Mouse (Mus musculus) intestine, postnatal 0 days (tissue): Measurements from ENCODE around the gene Zfp365. TPM values are rescaled to one million over a fixed set of nuclear protein-coding genes. Genes with fewer than 3 reads are reported as not detected.

Source experiments
- ATAC-seq: fragments of 200-750 bp; cut with Nextera tagmentation; 2 replicates; pipeline ENCODE4 v1.8.0; 2017; ENCODE audit warnings: mild to moderate bottlenecking, moderate TSS enrichment, moderate library complexity
- H3K27ac ChIP-seq: fragments of 300-500 bp; sonication (generic); 2 replicates; pipeline ENCODE4 v1.5.1; 2014; ENCODE audit warnings: mild to moderate bottlenecking, low read depth, low read length, moderate library complexity
- H3K27me3 ChIP-seq: fragments of 300-500 bp; sonication (generic); replicated peaks from 2 replicates; pipeline ENCODE4 v1.6.1; 2014; ENCODE audit warnings: low read length, mixed read lengths; ENCODE audit not compliant: control insufficient read depth, insufficient read depth
- H3K36me3 ChIP-seq: fragments of 300-500 bp; sonication (generic); 2 replicates; pipeline ENCODE4 v1.6.1; 2014; ENCODE audit warnings: mild to moderate bottlenecking, moderate library complexity; ENCODE audit not compliant: control insufficient read depth, insufficient read depth
- H3K4me1 ChIP-seq: fragments of 300-500 bp; sonication (generic); replicated peaks from 2 replicates; pipeline ENCODE4 v1.6.1; 2014; ENCODE audit warnings: antibody characterized with exemption, low read length, mixed read lengths; ENCODE audit not compliant: control insufficient read depth, insufficient read depth
- H3K4me2 ChIP-seq: fragments of 300-500 bp; sonication (generic); replicated peaks from 2 replicates; pipeline ENCODE4 v1.6.1; 2014; ENCODE audit warnings: low read depth, mild to moderate bottlenecking, moderate library complexity
- H3K4me3 ChIP-seq: fragments of 300-500 bp; sonication (generic); 2 replicates; pipeline ENCODE4 v1.5.1; 2014; ENCODE audit warnings: low read depth, low read length
- H3K9ac ChIP-seq: fragments of 300-500 bp; sonication (generic); 2 replicates; pipeline ENCODE4 v1.6.1; 2014; ENCODE audit warnings: mild to moderate bottlenecking, low read depth, low read length
- H3K9me3 ChIP-seq: fragments of 300-500 bp; sonication (generic); 2 replicates; pipeline ENCODE4 v1.6.1; 2016; ENCODE audit warnings: mixed run types; ENCODE audit not compliant: control insufficient read depth
- CTCF ChIP-seq: sonication (generic); IDR thresholded peaks from 2 replicates; pipeline ENCODE4 v1.5.1; 2016; ENCODE audit warnings: low read depth, mild to moderate bottlenecking, control low read depth, antibody characterized with exemption, moderate library complexity
- WGBS: fragments of 180-500 bp; shearing (Covaris S2); extraction: QIAGEN DNeasy Blood & Tissue Kit; methylation state at CpG from one replicate; pipeline ENCODE4 v1.1.7; 2014; 5-methylcytosine and 5-hydroxymethylcytosine counted together
- polyA plus RNA-seq: library from polyadenylated mRNA; unstranded; fragments of >200 nt; fragmentation: Nextera tagmentation; extraction: Ambion mirVana; gene quantifications from 2 replicates; pipeline ENCODE4 v1.2.1, GENCODE M21; 2015

Gene Zfp365
- polyA plus RNA-seq, 1 experiment from 2014 or later, result 0.47 TPM

- Histone ChIP-seq H3K4me3 (no peak overlapping the region), H3K36me3 (no peaks in the 10 kb centered on the region), H3K27ac (no peak overlapping the region), H3K9ac (no peak overlapping the region), H3K9me3 (no peaks in the 10 kb centered on the region), H3K27me3 (no peaks in the 10 kb centered on the region), H3K4me2 (no peak overlapping the region), H3K4me1 (no peaks in the 10 kb centered on the region)
- 80% methylated on average over 14 of the region's 14 CpGs for WGBS
- no peak for ATAC-seq
- no peak for TF ChIP-seq CTCF
These were observed 66.3 kb downstream of the Zfp365 start for GRCm38 (mm10) chr10:67846016-67846650.

- no peak overlapping the region for H3K4me3 ChIP-seq
- 87% methylated on average over 10 of the region's 10 CpGs for WGBS
- H3K4me2 ChIP-seq, result no peak overlapping the region
- H3K27me3 ChIP-seq, result no peaks in the 10 kb centered on the region
- TF ChIP-seq CTCF, result no peak
- H3K9ac ChIP-seq, result no peak overlapping the region
- no peak overlapping the region for H3K27ac ChIP-seq
- ATAC-seq, result no peak
- no peaks in the 10 kb centered on the region for H3K36me3 ChIP-seq
- no peaks in the 10 kb centered on the region for H3K9me3 ChIP-seq
- H3K4me1 ChIP-seq, result no peaks in the 10 kb centered on the region
These were observed 70.9 kb downstream of the Zfp365 start for GRCm38 (mm10) chr10:67841596-67841995.

- H3K4me3 ChIP-seq, result no peak overlapping the region
- H3K27ac ChIP-seq, result no peak overlapping the region
- no peak overlapping the region for H3K9ac ChIP-seq
- H3K36me3 ChIP-seq, result no peaks in the 10 kb centered on the region
- WGBS, result 88% methylated on average over 4 of the region's 4 CpGs
- H3K9me3 ChIP-seq, result no peaks in the 10 kb centered on the region
- no peak overlapping the region for H3K4me2 ChIP-seq
- no peak for ATAC-seq
- H3K27me3 ChIP-seq, result no peaks in the 10 kb centered on the region
- TF ChIP-seq CTCF, result no peak
- no peaks in the 10 kb centered on the region for H3K4me1 ChIP-seq
These were observed 71.7 kb downstream of the Zfp365 start for GRCm38 (mm10) chr10:67840735-67841134.

- ATAC-seq, result no peak
- no peak overlapping the region for H3K4me3 ChIP-seq
- no peaks in the 10 kb centered on the region for H3K9me3 ChIP-seq
- H3K4me2 ChIP-seq, result no peak overlapping the region
- no peak overlapping the region for H3K27ac ChIP-seq
- no peak for TF ChIP-seq CTCF
- H3K27me3 ChIP-seq, result no peaks in the 10 kb centered on the region
- 72% methylated on average over 3 of the region's 3 CpGs for WGBS
- no peaks in the 10 kb centered on the region for H3K4me1 ChIP-seq
- H3K36me3 ChIP-seq, result no peaks in the 10 kb centered on the region
- H3K9ac ChIP-seq, result no peak overlapping the region
These were observed 73.3 kb downstream of the Zfp365 start for GRCm38 (mm10) chr10:67839156-67839555.

GRCm38 (mm10) chr10:67836426-67836825 is 76.0 kb downstream of the Zfp365 start:
- Histone ChIP-seq H3K4me2 (no peak overlapping the region), H3K27me3 (no peaks in the 10 kb centered on the region), H3K27ac (no peak overlapping the region), H3K4me3 (no peak overlapping the region), H3K36me3 (no peaks in the 10 kb centered on the region), H3K9ac (no peak overlapping the region), H3K4me1 (no peaks in the 10 kb centered on the region), H3K9me3 (no peaks in the 10 kb centered on the region)
- no peak for ATAC-seq
- TF ChIP-seq CTCF, result no peak
- 78% methylated on average over 17 of the region's 17 CpGs for WGBS

Other genes starting within 250 kb of the Zfp365 start
- 1.2 TPM in 2 replicates for gene Rtkn2, start 66.9 kb upstream of the Zfp365 start, polyA plus RNA-seq